Mouse (Mus musculus) myocyte (in vitro differentiated cells): ENCODE measurements around the gene Zfp473.

Source experiments
- CEBPB ChIP-seq: IDR thresholded peaks from 2 replicates; pipeline ENCODE4 v1.6.1; 2011; ENCODE audit warnings: mild to moderate bottlenecking, moderate library complexity; ENCODE audit not compliant: poor library complexity, insufficient read depth, severe bottlenecking
- MAX ChIP-seq: IDR thresholded peaks from one replicate; pipeline ENCODE4 v1.6.1; 2011; ENCODE audit warnings: low read depth, mild to moderate bottlenecking, control low read depth
- POLR2A ChIP-seq: IDR thresholded peaks from one replicate; pipeline ENCODE4 v1.6.1; 2011; ENCODE audit warnings: low read depth, mild to moderate bottlenecking, control low read depth, moderate library complexity; ENCODE audit not compliant: insufficient read length
- TCF12 ChIP-seq: IDR thresholded peaks from one replicate; pipeline ENCODE4 v1.6.1; 2011; ENCODE audit warnings: mild to moderate bottlenecking, control low read depth; ENCODE audit not compliant: poor library complexity, insufficient read depth, severe bottlenecking

GRCm38 (mm10) chr7:44760366-44760765 lies 9.5 kb upstream of the Zfp473 start:
- TF ChIP-seq POLR2A, result no peak
- no peak for TF ChIP-seq MAX
- no peak for TF ChIP-seq TCF12
- no peak for TF ChIP-seq CEBPB
